ENCODE assay signal across 9 mouse cellular contexts in the genomic region with DNA sequence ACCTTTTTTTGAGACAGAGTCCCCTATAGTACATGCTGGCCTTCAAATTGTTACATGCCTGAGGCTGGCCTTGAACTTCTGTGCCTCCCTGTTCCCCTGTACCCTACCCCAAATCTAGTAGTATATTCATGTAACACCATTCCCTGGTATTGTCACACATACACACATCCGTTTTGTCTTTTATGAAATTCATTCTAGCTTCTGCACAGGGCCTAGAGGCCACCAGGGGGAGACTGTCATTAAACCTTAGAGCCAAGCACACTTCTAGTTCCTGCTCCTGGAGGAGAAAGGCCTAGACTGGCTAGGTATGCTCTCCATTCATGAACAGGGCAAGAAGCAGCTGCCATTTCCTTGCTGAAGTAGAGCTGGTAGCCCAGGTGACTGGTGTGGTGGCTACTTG. TPM values are rescaled to one million over a fixed set of nuclear protein-coding genes. Genes with fewer than 3 reads are reported as not detected.
DNase-seq lines count a peak whose midpoint lies in the region; ATAC-seq and TF ChIP-seq lines count a peak whose summit lies in the region.
"Had no signal": no experiment of that assay in that cellular context is flagged by ENCODE, and none has a peak within 500 bp of the region (broad histone marks: within the 10 kb centered on the region; RNA-seq: fewer than 3 reads in every experiment).

No protein-coding gene starts in this region.

- H3K4me2 ChIP-seq in heart, postnatal 0 days (ENCODE audit: low read depth, low read length) = no peak overlapping the region
- no peak overlapping the region for H3K4me2 ChIP-seq in forebrain, embryonic 11.5 days (ENCODE audit: low read depth, low read length, severe bottlenecking)
- H3K4me2 ChIP-seq: hindbrain, embryonic 15.5 days had no signal

- H3K9ac ChIP-seq in heart, postnatal 0 days (replicated peaks; ENCODE audit: low read depth, low read length) = no peak overlapping the region
- no peak overlapping the region for H3K9ac ChIP-seq in forebrain, embryonic 11.5 days (ENCODE audit: low read length)
- H3K9ac ChIP-seq: hindbrain, embryonic 15.5 days had no signal

- DNase-seq in heart, postnatal 0 days (ENCODE audit: low spot score) = no peak
- no peak for DNase-seq in heart, adult 11 months
- DNase-seq in B cell, adult 2 months = peak; percentile 38 to 49
- peak; percentile 38 for DNase-seq in adipocyte (ENCODE audit: low spot score)
- peak; percentile 33 for DNase-seq in lung, postnatal 10 days
- DNase-seq in forebrain, embryonic 11.5 days (ENCODE audit: low spot score) = no peak

- no peak for ATAC-seq in heart, postnatal 0 days (ENCODE audit: insufficient read depth, low read depth)
- ATAC-seq in activated CD4-positive, CD25-positive, alpha-beta regulatory T cell, adult 4 months = no peak
- no peak for ATAC-seq in forebrain, embryonic 11.5 days (replicated peaks; ENCODE audit: low FRiP score)
- ATAC-seq in cerebellum, adult (ENCODE audit: insufficient number of reproducible peaks, low FRiP score, low TSS enrichment) = no peak

- H3K36me3 ChIP-seq in heart, postnatal 0 days (replicated peaks; ENCODE audit: control insufficient read depth, insufficient read depth, low read length) = no peaks in the 10 kb centered on the region
- no peaks in the 10 kb centered on the region for H3K36me3 ChIP-seq in forebrain, embryonic 11.5 days (ENCODE audit: control insufficient read depth, insufficient read depth, low read length)
- H3K36me3 ChIP-seq: hindbrain, embryonic 15.5 days had no signal

- no peak overlapping the region for H3K4me3 ChIP-seq in heart, postnatal 0 days (ENCODE audit: low read depth, low read length)
- no peak overlapping the region for H3K4me3 ChIP-seq in forebrain, embryonic 11.5 days (ENCODE audit: low read depth, low read length)
- H3K4me3 ChIP-seq: hindbrain, embryonic 15.5 days had no signal

- 0 out of 2 replicates have a peak, but pooled peaks cover 7% of the 10 kb centered on the region for H3K4me1 ChIP-seq in heart, postnatal 0 days (ENCODE audit: control insufficient read depth, insufficient read depth)
- peaks cover 6% of the 10 kb centered on the region for H3K4me1 ChIP-seq in forebrain, embryonic 11.5 days (replicated peaks; ENCODE audit: control insufficient read depth, insufficient read depth, low read length)

- TF ChIP-seq EP300 in heart, postnatal 0 days (IDR thresholded peaks at IDR 0.05; ENCODE audit: low read depth) = no peak

- no peaks in the 10 kb centered on the region for H3K27me3 ChIP-seq in heart, postnatal 0 days (ENCODE audit: control insufficient read depth, insufficient read depth, low read length)
- H3K27me3 ChIP-seq in forebrain, embryonic 11.5 days (ENCODE audit: control insufficient read depth, insufficient read depth, low read length) = no peaks in the 10 kb centered on the region

- H3K9me3 ChIP-seq in heart, postnatal 0 days (replicated peaks; ENCODE audit: control insufficient read depth, low read length) = no peaks in the 10 kb centered on the region
- H3K9me3 ChIP-seq in forebrain, embryonic 11.5 days (ENCODE audit: control insufficient read depth, low read length) = no peaks in the 10 kb centered on the region
- H3K9me3 ChIP-seq: hindbrain, embryonic 15.5 days had no signal

- 46% methylated on average over 1 of the region's 1 CpGs for WGBS in heart, postnatal 0 days
- WGBS in forebrain, embryonic 11.5 days = 64% methylated on average over 1 of the region's 1 CpGs

- H3K27ac ChIP-seq in heart, postnatal 0 days (ENCODE audit: low read depth) = no peak overlapping the region
- no peak overlapping the region for H3K27ac ChIP-seq in forebrain, embryonic 11.5 days (ENCODE audit: low read depth, low read length)
- H3K27ac ChIP-seq: hindbrain, embryonic 15.5 days had no signal

- peak; percentile 52 for TF ChIP-seq CTCF in heart, postnatal 0 days (IDR thresholded peaks at IDR 0.05; ENCODE audit: low read depth)

RNA-seq across cellular contexts. Expression of a gene that starts 27.0 kb away (rescaled TPM):
- total RNA-seq in heart, postnatal 0 days (2014; rRNA removed; ENCODE audit: low replicate concordance) = 26.7 and 45.6 TPM in 2 replicates
- polyA plus RNA-seq in heart, postnatal 0 days (2015; fragmentation: Nextera tagmentation; extraction: Ambion mirVana) = 153 and 158 TPM in 2 replicates
- 100 to 1,000 TPM; 121 to 141 TPM for polyA plus RNA-seq in activated CD4-positive, CD25-positive, alpha-beta regulatory T cell, adult 4 months (2017; shearing (Covaris generic))
- polyA plus RNA-seq in forebrain, embryonic 11.5 days (2014; fragmentation: Nextera tagmentation; extraction: Ambion mirVana) = 213 and 218 TPM in 2 replicates

RNA-seq across cellular contexts. Expression of a gene that starts 35.8 kb away (rescaled TPM):
- 27.9 and 28.7 TPM in 2 replicates for total RNA-seq in heart, postnatal 0 days (2014; rRNA removed; ENCODE audit: low replicate concordance)
- 29.2 and 31.6 TPM in 2 replicates for polyA plus RNA-seq in heart, postnatal 0 days (2015; fragmentation: Nextera tagmentation; extraction: Ambion mirVana)
- polyA plus RNA-seq in activated CD4-positive, CD25-positive, alpha-beta regulatory T cell, adult 4 months (2017; shearing (Covaris generic)) = 100 to 1,000 TPM; 101 to 116 TPM
- polyA plus RNA-seq in forebrain, embryonic 11.5 days (2014; fragmentation: Nextera tagmentation; extraction: Ambion mirVana) = 34.2 and 35.7 TPM in 2 replicates

RNA-seq across cellular contexts. Expression of a gene that starts 41.5 kb away (rescaled TPM):
- total RNA-seq in heart, postnatal 0 days (2014; rRNA removed; ENCODE audit: low replicate concordance) = 8.0 and 10.8 TPM in 2 replicates
- polyA plus RNA-seq in heart, postnatal 0 days (2015; fragmentation: Nextera tagmentation; extraction: Ambion mirVana) = 7.3 and 8.1 TPM in 2 replicates
- 10 to 100 TPM; 23.9 to 30.6 TPM for polyA plus RNA-seq in activated CD4-positive, CD25-positive, alpha-beta regulatory T cell, adult 4 months (2017; shearing (Covaris generic))
- 25.4 and 27.4 TPM in 2 replicates for polyA plus RNA-seq in forebrain, embryonic 11.5 days (2014; fragmentation: Nextera tagmentation; extraction: Ambion mirVana)

Comparison
In these comparisons a context has a peak if more than half of its experiments do, and no peak if none do; other contexts are left out.
1. DNase-seq: peak in B cell, adult 2 months (2 of 2), adipocyte (single experiment) and lung, postnatal 10 days (single experiment); none in heart, postnatal 0 days (single experiment), heart, adult 11 months (single experiment) and forebrain, embryonic 11.5 days (single experiment).